Mouse (Mus musculus) stomach, postnatal 0 days (tissue): ENCODE measurements around the gene Bahd1. TPM values are rescaled to one million over a fixed set of nuclear protein-coding genes. Genes with fewer than 3 reads are reported as not detected.

Source experiments
- ATAC-seq: fragments of 200-750 bp; cut with Nextera tagmentation; 2 replicates; pipeline ENCODE4 v1.8.0; 2017; ENCODE audit not compliant: low FRiP score, low TSS enrichment
- DNase-seq: peaks from one replicate; pipeline ENCODE4 v3.0.0-alpha.2; 2016; ENCODE audit warnings: low spot score
- H3K27ac ChIP-seq: fragments of 300-500 bp; sonication (generic); replicated peaks from 2 replicates; pipeline ENCODE4 v1.5.1; 2014; ENCODE audit warnings: mild to moderate bottlenecking, control low read depth
- H3K27me3 ChIP-seq: fragments of 300-500 bp; sonication (generic); 2 replicates; pipeline ENCODE4 v1.6.1; 2014; ENCODE audit warnings: low read length; ENCODE audit not compliant: control insufficient read depth, insufficient read depth
- H3K36me3 ChIP-seq: fragments of 300-500 bp; sonication (generic); 2 replicates; pipeline ENCODE4 v1.6.1; 2014; ENCODE audit warnings: low read length, mixed read lengths; ENCODE audit not compliant: control insufficient read depth, insufficient read depth
- H3K4me1 ChIP-seq: fragments of 300-500 bp; sonication (generic); replicated peaks from 2 replicates; pipeline ENCODE4 v1.6.1; 2014; ENCODE audit warnings: antibody characterized with exemption; ENCODE audit not compliant: control insufficient read depth, insufficient read depth
- H3K4me2 ChIP-seq: fragments of 300-500 bp; sonication (generic); replicated peaks from 2 replicates; pipeline ENCODE4 v1.6.1; 2014; ENCODE audit warnings: low read depth, mild to moderate bottlenecking, control low read depth, moderate library complexity
- H3K4me3 ChIP-seq: fragments of 300-500 bp; sonication (generic); 2 replicates; pipeline ENCODE4 v1.5.1; 2014; ENCODE audit warnings: low read depth, low read length, control low read depth
- H3K9ac ChIP-seq: fragments of 300-500 bp; sonication (generic); 2 replicates; pipeline ENCODE4 v1.6.1; 2014; ENCODE audit warnings: mild to moderate bottlenecking, low read length, control low read depth, mixed read lengths
- H3K9me3 ChIP-seq: fragments of 300-500 bp; sonication (generic); 2 replicates; pipeline ENCODE4 v1.6.1; 2016; ENCODE audit warnings: low read length; ENCODE audit not compliant: control insufficient read depth
- CTCF ChIP-seq: IDR thresholded peaks from 2 replicates; pipeline ENCODE4 v1.5.1; 2016; ENCODE audit warnings: antibody characterized with exemption, low read depth, mild to moderate bottlenecking, moderate library complexity
- EP300 ChIP-seq: optimal IDR thresholded peaks from 2 replicates; pipeline ENCODE3; 2016; ENCODE audit warnings: antibody characterized with exemption
- WGBS: fragments of 180-500 bp; shearing (Covaris S2); extraction: QIAGEN DNeasy Blood & Tissue Kit; methylation state at CpG from one replicate; pipeline ENCODE4 v1.1.7; 2014; 5-methylcytosine and 5-hydroxymethylcytosine counted together
- polyA plus RNA-seq: library from polyadenylated mRNA; unstranded; fragments of >200 nt; fragmentation: Nextera tagmentation; extraction: Ambion mirVana; gene quantifications from 2 replicates; pipeline ENCODE4 v1.2.1, GENCODE M21; 2015

Gene Bahd1
- polyA plus RNA-seq, 1 experiment from 2014 or later = 3.7 TPM

DNA sequence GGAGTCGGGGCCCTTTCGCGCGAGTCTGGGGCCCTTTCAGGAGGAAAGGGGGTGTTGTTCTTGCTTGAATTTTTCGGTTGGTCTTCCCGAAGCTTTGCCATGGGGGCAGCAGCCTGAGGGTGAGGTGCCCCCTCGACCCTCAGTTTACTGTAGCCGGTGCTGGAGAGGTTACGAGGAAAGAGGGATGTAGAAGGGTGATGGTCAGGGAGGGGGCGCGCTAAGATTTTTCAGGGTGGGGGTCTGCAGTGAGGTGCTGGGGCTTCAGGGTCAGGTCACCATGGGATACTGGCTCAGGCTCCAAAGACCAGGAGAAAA is 606 bp downstream of the Bahd1 start:
- Histone ChIP-seq H3K9me3 (no peaks in the 10 kb centered on the region), H3K36me3 (no peaks in the 10 kb centered on the region), H3K27me3 (0 out of 2 replicates have a peak, but pooled peaks cover 2% of the 10 kb centered on the region), H3K4me1 (peaks cover 8% of the 10 kb centered on the region; the same call in 1 of the 2 replicates), H3K4me3 (peak overlapping the region; percentile 83), H3K4me2 (peak overlapping the region; percentile 91), H3K27ac (no peak overlapping the region), H3K9ac (peak overlapping the region; percentile 45; the same call in 1 of the 2 replicates)
- TF ChIP-seq EP300 = no peak
- 0% methylated on average over 11 of the region's 11 CpGs for WGBS
- ATAC-seq (no peak), DNase-seq (no peak)

DNA sequence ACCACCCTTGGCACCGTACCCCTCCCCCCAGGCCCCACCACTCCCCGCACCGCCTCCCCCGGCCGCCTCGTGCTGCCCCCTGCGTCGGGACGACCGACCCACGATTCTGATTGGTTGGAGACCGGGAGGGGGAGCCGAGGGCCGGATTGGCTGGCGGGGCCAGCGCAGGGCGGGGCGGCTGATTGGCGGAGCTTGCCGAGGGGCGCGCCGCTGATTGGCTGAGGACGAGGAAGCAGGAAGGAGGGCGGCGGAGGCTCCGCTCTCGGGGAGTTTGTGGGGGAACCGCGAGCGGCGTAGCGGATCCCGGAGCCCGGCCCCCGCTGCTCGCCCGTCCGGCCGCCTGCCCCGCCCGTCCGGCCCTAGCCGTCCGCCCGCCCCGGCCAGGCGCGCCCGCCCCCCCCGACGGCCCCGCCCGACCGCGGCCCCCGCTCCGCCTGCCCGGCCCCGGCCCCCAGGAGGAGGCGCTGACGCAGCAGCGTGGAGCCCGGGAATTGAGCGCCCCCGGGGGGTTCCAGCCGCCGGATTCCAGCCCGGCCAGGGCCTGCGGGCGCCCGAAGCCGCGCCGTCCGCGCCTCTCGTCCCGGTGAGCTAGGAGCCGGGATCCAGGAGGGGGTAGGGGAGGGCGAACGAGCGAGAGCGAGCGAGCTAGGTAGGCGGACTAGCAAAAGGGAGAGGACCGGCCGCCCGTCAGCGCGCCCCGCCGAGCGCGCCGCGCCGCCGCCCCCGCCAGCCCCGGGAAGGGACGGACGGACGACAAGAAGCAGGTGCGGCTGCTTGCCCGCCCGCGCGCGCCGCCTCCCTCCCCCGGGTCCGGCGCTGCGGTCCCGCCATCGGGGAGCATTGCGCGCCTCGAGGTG is 1.2 kb downstream of the Bahd1 start:
- WGBS = 1% methylated on average over 30 of the region's 120 CpGs
- Histone ChIP-seq H3K36me3 (no peaks in the 10 kb centered on the region), H3K4me2 (peak overlapping the region; percentile 91), H3K4me3 (peak overlapping the region; percentile 83), H3K4me1 (peaks cover 8% of the 10 kb centered on the region; the same call in 1 of the 2 replicates), H3K27me3 (0 out of 2 replicates have a peak, but pooled peaks cover 2% of the 10 kb centered on the region), H3K9ac (peak overlapping the region; percentile 82), H3K27ac (peak overlapping the region; percentile 84), H3K9me3 (no peaks in the 10 kb centered on the region)
- DNase-seq (peak; percentile 97), ATAC-seq (peak; percentile 91)
- TF ChIP-seq EP300 (no peak), CTCF (peak; percentile 35; the same call in 1 of the 2 replicates)

DNA sequence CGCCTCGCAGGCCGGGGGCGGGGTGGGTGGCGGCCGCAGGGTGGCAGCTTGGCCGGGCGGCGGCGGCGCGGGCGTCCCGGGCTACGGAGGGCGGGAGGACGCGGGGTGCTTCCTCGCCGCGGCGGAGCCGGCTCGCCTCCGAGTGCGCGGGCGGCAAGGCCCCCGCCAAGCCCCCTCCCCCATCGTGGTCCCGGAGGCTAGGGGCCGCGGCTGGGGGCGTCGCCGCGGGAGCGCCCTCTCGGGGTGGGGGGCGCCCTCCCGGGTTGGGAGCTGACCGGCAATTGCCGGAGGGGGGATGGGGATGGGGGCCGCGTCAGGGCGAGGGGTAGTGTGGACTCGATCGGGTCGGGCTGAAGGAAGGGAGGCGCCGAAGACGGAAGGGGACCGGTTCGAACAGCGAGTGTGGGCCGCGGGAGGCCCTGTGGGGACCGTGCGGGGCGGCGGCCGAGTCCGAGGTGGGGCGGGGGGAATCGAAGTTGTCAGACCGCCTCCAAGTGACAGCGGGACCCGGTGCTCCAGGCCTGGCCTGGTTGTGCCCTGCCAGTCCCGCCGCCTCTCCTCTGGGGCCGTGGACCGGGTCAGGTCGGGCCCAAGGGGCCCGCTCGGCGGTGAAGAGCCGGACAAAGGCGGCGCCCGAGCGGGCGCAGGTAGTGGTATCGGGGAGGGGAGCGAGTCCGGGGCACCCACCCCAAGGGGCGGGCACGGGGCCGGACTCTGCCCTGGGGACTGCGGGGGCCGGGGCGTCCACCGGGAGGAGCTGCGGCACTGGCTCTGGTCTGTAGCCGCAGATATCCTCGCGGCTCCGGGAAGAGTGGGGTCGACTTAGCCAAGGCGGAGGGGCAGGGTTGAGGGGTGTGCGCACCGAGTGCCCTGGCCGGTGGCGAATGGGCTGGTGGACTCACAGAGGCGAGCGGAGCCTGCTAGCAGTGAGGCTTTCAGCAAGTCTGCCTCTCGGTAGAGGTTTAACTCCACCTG is 2.2 kb downstream of the Bahd1 start:
- WGBS = under 1% methylated on average over 82 of the region's 106 CpGs
- Histone ChIP-seq H3K27ac (peak overlapping the region; percentile 84), H3K36me3 (no peaks in the 10 kb centered on the region), H3K4me1 (peaks cover 3% of the 10 kb centered on the region; the same call in 1 of the 2 replicates), H3K4me2 (peak overlapping the region; percentile 91), H3K27me3 (0 out of 2 replicates have a peak, but pooled peaks cover 2% of the 10 kb centered on the region), H3K4me3 (peak overlapping the region; percentile 83), H3K9ac (peak overlapping the region; percentile 82), H3K9me3 (no peaks in the 10 kb centered on the region)
- ATAC-seq (peak; percentile 19), DNase-seq (peak; percentile 72)
- TF ChIP-seq EP300 = no peak
- peak; percentile 61 for TF ChIP-seq CTCF

- Histone ChIP-seq H3K36me3 (no peaks in the 10 kb centered on the region), H3K9me3 (no peaks in the 10 kb centered on the region), H3K4me1 (peaks cover 3% of the 10 kb centered on the region; the same call in 1 of the 2 replicates), H3K27me3 (0 out of 2 replicates have a peak, but pooled peaks cover 2% of the 10 kb centered on the region), H3K9ac (no peak overlapping the region), H3K27ac (no peak overlapping the region), H3K4me3 (peak overlapping the region; percentile 83; the same call in 1 of the 2 replicates), H3K4me2 (peak overlapping the region; percentile 91; the same call in 1 of the 2 replicates)
- ATAC-seq (no peak), DNase-seq (no peak)
- WGBS = 16% methylated on average over 10 of the region's 10 CpGs
- TF ChIP-seq CTCF = no peak
- TF ChIP-seq EP300 = no peak
Measured at GRCm38 (mm10) chr2:118903333-118903741, 3.2 kb downstream of the Bahd1 start.

DNA sequence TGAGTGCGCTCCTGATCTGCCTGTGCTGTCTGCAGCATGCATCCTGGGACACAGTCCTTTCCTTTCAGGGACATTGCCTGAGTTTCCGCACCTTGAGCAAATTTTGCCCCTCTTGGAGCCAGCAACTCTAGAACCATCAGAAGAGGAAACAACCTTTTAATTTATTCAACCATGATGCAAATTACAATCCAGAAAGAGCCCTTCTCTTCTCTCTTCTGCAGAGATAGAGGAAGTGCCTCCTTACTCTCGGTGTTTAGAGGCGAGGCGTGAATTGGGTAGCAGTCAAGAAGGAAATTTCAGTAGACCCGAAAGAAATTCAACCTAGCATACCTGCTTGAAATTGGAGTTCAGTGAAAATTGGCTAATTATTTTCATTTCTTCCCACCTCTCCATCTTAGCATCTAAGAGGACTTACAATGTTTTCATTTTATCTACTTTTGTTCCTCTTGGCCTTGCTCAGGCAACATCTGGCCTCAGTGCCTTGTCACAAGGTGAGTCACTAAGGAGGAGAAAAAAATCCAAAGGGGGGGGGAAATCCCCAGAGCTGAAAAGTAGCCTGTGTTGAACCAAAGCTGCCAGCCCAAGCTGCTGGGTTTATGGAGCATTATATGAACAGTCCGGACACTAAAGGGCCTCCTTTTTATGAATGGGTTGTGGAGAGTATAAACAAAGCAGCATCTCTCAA is 5.4 kb downstream of the Bahd1 start:
- Histone ChIP-seq H3K4me2 (no peak overlapping the region), H3K4me1 (no peaks in the 10 kb centered on the region; the same call in 1 of the 2 replicates), H3K9ac (no peak overlapping the region), H3K27me3 (no peaks in the 10 kb centered on the region), H3K4me3 (no peak overlapping the region), H3K27ac (no peak overlapping the region), H3K36me3 (no peaks in the 10 kb centered on the region), H3K9me3 (no peaks in the 10 kb centered on the region)
- DNase-seq = no peak
- WGBS = 81% methylated on average over 7 of the region's 7 CpGs
- TF ChIP-seq CTCF (no peak), EP300 (no peak)
- ATAC-seq = no peak
